Mouse (Mus musculus) hindbrain, embryonic 15.5 days (tissue): ENCODE results near the gene Gm12569. TPM values are rescaled to one million over a fixed set of nuclear protein-coding genes. Genes with fewer than 3 reads are reported as not detected.

Source experiments
- ATAC-seq: fragments of 200-750 bp; cut with Nextera tagmentation; 2 replicates; pipeline ENCODE4 v1.8.0; 2017; ENCODE audit warnings: low read depth, moderate number of reproducible peaks, moderate TSS enrichment; ENCODE audit not compliant: low FRiP score
- H3K27ac ChIP-seq: fragments of 300-500 bp; sonication (generic); replicated peaks from 2 replicates; pipeline ENCODE4 v1.5.1; 2015; ENCODE audit warnings: mild to moderate bottlenecking, inconsistent platforms
- H3K27me3 ChIP-seq: fragments of 300-500 bp; sonication (generic); 2 replicates; pipeline ENCODE4 v1.6.1; 2015; ENCODE audit warnings: control low read depth, inconsistent platforms
- H3K36me3 ChIP-seq: fragments of 300-500 bp; sonication (generic); 2 replicates; pipeline ENCODE4 v1.6.1; 2015; ENCODE audit warnings: control low read depth, inconsistent platforms
- H3K4me1 ChIP-seq: fragments of 300-500 bp; sonication (generic); replicated peaks from 2 replicates; pipeline ENCODE4 v1.6.1; 2015; ENCODE audit warnings: control low read depth, inconsistent platforms
- H3K4me2 ChIP-seq: fragments of 300-500 bp; sonication (generic); 2 replicates; pipeline ENCODE4 v1.6.1; 2015; ENCODE audit warnings: moderate library complexity, mild to moderate bottlenecking, inconsistent platforms
- H3K4me3 ChIP-seq: fragments of 300-500 bp; sonication (generic); 2 replicates; pipeline ENCODE4 v1.5.1; 2015; ENCODE audit warnings: mild to moderate bottlenecking, inconsistent platforms
- H3K9ac ChIP-seq: fragments of 300-500 bp; sonication (generic); 2 replicates; pipeline ENCODE4 v1.6.1; 2015; ENCODE audit warnings: inconsistent platforms
- H3K9me3 ChIP-seq: fragments of 300-500 bp; sonication (generic); 2 replicates; pipeline ENCODE4 v1.6.1; 2016; ENCODE audit warnings: control low read depth, inconsistent platforms
- WGBS: fragments of 180-500 bp; shearing (Covaris S2); methylation state at CpG from one replicate; pipeline ENCODE4 v1.1.7; 2015; 5-methylcytosine and 5-hydroxymethylcytosine counted together
- polyA plus RNA-seq: library from polyadenylated mRNA; unstranded; fragments of >200 nt; fragmentation: Nextera tagmentation; extraction: Ambion mirVana; gene quantifications from 2 replicates; pipeline ENCODE4 v1.2.1, GENCODE M21; 2015

Gene Gm12569
- polyA plus RNA-seq, 1 experiment from 2014 or later = not detected

GRCm38 (mm10) chr11:51263286-51263831 is 43.1 kb downstream of the Gm12569 start:
- under 1% methylated on average over 50 of the region's 50 CpGs for WGBS
- peak; percentile 73 for ATAC-seq

DNA sequence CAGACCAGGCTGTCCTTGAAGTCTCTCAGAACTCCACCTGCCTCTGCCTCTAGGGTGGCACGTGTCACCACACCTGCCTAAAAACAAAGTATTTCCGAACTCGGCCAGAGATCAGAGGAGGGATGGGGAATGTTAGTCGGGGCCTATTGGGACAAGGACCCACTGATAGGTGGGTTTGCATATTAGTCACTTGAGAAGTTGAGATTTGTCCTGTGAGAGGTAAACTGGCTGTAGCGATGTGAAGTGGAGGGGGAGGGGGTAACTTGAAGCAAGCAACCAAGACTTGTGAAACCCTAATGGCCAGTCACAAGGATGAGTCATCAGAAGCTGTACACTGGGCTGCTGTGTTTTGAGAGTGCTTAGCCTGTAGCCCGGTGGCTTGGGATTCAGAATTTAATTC is 44.1 kb downstream of the Gm12569 start:
- Histone ChIP-seq H3K27ac (no peak overlapping the region), H3K9me3 (no peaks in the 10 kb centered on the region), H3K4me3 (peak overlapping the region; percentile 60), H3K4me2 (peak overlapping the region; percentile 82), H3K27me3 (no peaks in the 10 kb centered on the region), H3K4me1 (peaks cover 43% of the 10 kb centered on the region), H3K36me3 (no peaks in the 10 kb centered on the region; the same call in 1 of the 2 replicates), H3K9ac (peak overlapping the region; percentile 16; the same call in 1 of the 2 replicates)
- no peak for ATAC-seq
- WGBS = 30% methylated on average over 6 of the region's 6 CpGs

More at GRCm38 (mm10) chr11:51263286-51263831, 43.1 kb downstream of the Gm12569 start:
- Histone ChIP-seq H3K36me3 (no peaks in the 10 kb centered on the region; the same call in 1 of the 2 replicates), H3K9ac (peak overlapping the region; percentile 90), H3K9me3 (no peaks in the 10 kb centered on the region), H3K27ac (peak overlapping the region; percentile 96), H3K27me3 (no peaks in the 10 kb centered on the region), H3K4me1 (peaks cover 41% of the 10 kb centered on the region), H3K4me2 (peak overlapping the region; percentile 82), H3K4me3 (peak overlapping the region; percentile 60)

GRCm38 (mm10) chr11:51265326-51265725 is 45.1 kb downstream of the Gm12569 start:
- Histone ChIP-seq H3K4me3 (no peak overlapping the region), H3K27ac (no peak overlapping the region), H3K27me3 (no peaks in the 10 kb centered on the region), H3K9ac (no peak overlapping the region), H3K9me3 (no peaks in the 10 kb centered on the region), H3K4me2 (peak overlapping the region; percentile 82), H3K4me1 (peaks cover 43% of the 10 kb centered on the region), H3K36me3 (peaks cover 6% of the 10 kb centered on the region; the same call in 1 of the 2 replicates)
- ATAC-seq = no peak
- 53% methylated on average over 3 of the region's 3 CpGs for WGBS

DNA sequence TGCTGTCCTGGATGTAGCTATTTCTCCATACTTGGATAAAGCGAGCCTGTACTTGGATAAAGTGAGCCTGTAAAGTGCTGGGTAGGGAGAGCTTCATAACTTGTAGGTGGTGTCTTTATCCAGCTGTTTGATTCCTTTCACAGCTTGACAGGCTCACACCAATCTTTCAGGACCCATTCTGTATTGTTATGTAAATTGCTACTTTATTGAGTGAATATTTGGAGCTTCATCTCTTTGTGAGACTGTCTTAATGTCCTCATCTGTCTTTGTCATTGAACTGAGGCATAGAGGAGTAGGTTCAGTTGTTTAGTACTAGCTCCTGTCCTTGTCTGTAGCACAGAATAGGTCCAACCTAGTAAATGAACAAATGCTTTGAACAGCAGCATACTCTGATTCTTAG is 54.1 kb downstream of the Gm12569 start:
- Histone ChIP-seq H3K9me3 (no peaks in the 10 kb centered on the region), H3K4me2 (no peak overlapping the region), H3K36me3 (peaks cover 66% of the 10 kb centered on the region), H3K4me3 (no peak overlapping the region), H3K4me1 (no peaks in the 10 kb centered on the region), H3K9ac (no peak overlapping the region), H3K27ac (no peak overlapping the region), H3K27me3 (no peaks in the 10 kb centered on the region)
- no peak for ATAC-seq
- 62% methylated on average over 1 of the region's 1 CpGs for WGBS

Other genes with a start within 250 kb of the Gm12569 start
- gene Olfr1377, start 238.5 kb upstream of the Gm12569 start, polyA plus RNA-seq = not detected in 2 replicates
- gene Olfr51, start 216.9 kb upstream of the Gm12569 start, polyA plus RNA-seq = not detected in 2 replicates
- gene Olfr54, start 206.2 kb upstream of the Gm12569 start, polyA plus RNA-seq = not detected in 2 replicates
- not detected in 2 replicates for gene Olfr1375, start 172.4 kb upstream of the Gm12569 start, polyA plus RNA-seq
- gene Zfp354a, start 161.2 kb upstream of the Gm12569 start, polyA plus RNA-seq = 11.5 and 11.9 TPM in 2 replicates
- 117 and 125 TPM in 2 replicates for gene Clk4, start 41.3 kb downstream of the Gm12569 start, polyA plus RNA-seq
- gene BC049762, start 42.6 kb downstream of the Gm12569 start, polyA plus RNA-seq = 0.41 and 0.62 TPM in 2 replicates
- gene Col23a1, start 69.4 kb downstream of the Gm12569 start, polyA plus RNA-seq = 8.8 and 10.2 TPM in 2 replicates